Mouse (Mus musculus) erythroblast, embryonic 14.5 days (primary cell): ENCODE measurements around the gene Ccdc171. TPM values are rescaled to one million over a fixed set of nuclear protein-coding genes. Genes with fewer than 3 reads are reported as not detected.

ENCODE experiments used
- H3K27me3 ChIP-seq: 2 replicates; pipeline ENCODE4 v1.6.1; 2012; ENCODE audit warnings: inconsistent platforms; ENCODE audit not compliant: control insufficient read depth
- H3K36me3 ChIP-seq: 2 replicates; pipeline ENCODE4 v1.6.1; 2012; ENCODE audit warnings: mild to moderate bottlenecking, inconsistent platforms; ENCODE audit not compliant: control insufficient read depth
- H3K4me1 ChIP-seq: 2 replicates; pipeline ENCODE4 v1.6.1; 2012; ENCODE audit warnings: inconsistent platforms; ENCODE audit not compliant: control insufficient read depth
- H3K4me3 ChIP-seq: replicated peaks from 2 replicates; pipeline ENCODE3; 2012; ENCODE audit warnings: moderate library complexity, mild to moderate bottlenecking, inconsistent platforms
- H3K9me3 ChIP-seq: 2 replicates; pipeline ENCODE4 v1.6.1; 2012; ENCODE audit warnings: low read length, inconsistent platforms, mixed read lengths; ENCODE audit not compliant: control insufficient read depth
- GATA1 ChIP-seq: IDR thresholded peaks from 2 replicates; pipeline ENCODE4 v1.6.1; 2012; ENCODE audit warnings: low read length, inconsistent platforms, mixed read lengths
- TAL1 ChIP-seq: IDR thresholded peaks from 3 replicates; pipeline ENCODE4 v1.6.1; 2012; ENCODE audit warnings: low read length, inconsistent platforms, mixed read lengths
- polyA plus RNA-seq: library from polyadenylated mRNA; stranded (reverse); fragments of >175 nt; gene quantifications from 2 replicates; pipeline ENCODE4 v1.2.3, GENCODE M21; 2012

Ccdc171 gene
- polyA plus RNA-seq, 1 experiment = not detected

DNA sequence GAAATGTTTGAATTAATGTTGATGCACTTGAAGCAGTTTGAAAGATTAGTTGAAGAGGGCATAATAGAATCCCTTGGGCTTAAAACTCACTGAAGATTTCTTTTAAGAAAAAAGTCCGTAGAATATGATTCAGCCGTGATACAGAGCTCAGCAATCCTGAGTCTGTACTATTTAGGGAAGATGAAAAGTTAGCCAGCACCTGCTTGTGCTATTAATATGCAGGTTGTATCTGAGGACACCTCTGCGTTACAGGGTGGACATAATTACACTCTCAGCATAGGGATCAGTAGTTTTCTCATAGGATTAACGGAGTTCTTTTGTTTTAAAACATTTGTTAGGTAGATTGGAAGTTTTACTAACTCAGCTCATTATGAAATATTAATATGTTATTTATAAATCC, 291.6 kb downstream of the Ccdc171 start:
- TF ChIP-seq GATA1 = no peak
- Histone ChIP-seq H3K9me3 (no peaks in the 10 kb centered on the region), H3K36me3 (no peaks in the 10 kb centered on the region), H3K4me1 (no peaks in the 10 kb centered on the region), H3K4me3 (no peak overlapping the region), H3K27me3 (no peaks in the 10 kb centered on the region)

DNA sequence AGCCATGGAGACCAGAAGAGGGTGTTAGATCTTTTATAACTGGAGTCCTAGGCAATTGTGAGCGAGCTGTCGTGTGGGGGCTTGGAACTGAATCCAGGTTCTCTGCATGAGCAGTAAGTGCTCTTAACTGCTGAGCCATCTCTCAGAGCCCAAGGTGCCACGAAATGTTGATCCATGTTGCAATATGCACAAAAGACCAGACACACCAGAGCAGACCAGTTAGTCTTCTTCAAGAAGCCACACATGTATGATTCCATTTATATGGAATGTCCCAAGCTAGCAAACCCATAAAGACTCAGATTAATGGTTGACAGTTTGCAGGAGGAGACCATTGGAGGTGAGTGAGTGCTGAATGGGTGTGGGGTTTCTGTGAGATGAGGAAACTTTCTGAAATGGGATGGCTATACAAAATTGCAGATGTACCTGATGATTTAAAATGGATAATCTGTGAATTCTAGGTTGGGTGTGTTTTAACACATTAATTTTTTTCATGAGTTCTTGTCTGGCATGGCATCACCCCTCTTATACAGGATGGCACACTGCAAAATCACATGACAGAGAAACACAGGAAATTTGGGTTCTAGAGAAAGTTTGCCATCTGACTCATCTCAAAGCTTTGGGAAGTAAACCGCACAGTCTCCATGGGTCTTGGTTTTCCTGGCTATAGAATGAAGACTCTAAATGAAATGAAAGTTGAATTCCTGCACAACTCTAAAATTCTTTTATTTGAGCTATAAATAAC, 304.5 kb downstream of the Ccdc171 start:
- H3K9me3 ChIP-seq = no peaks in the 10 kb centered on the region
- no peak overlapping the region for H3K4me3 ChIP-seq
- no peak for TF ChIP-seq GATA1
- TF ChIP-seq TAL1 = no peak
- no peaks in the 10 kb centered on the region for H3K27me3 ChIP-seq
- H3K4me1 ChIP-seq = no peaks in the 10 kb centered on the region
- no peaks in the 10 kb centered on the region for H3K36me3 ChIP-seq

DNA sequence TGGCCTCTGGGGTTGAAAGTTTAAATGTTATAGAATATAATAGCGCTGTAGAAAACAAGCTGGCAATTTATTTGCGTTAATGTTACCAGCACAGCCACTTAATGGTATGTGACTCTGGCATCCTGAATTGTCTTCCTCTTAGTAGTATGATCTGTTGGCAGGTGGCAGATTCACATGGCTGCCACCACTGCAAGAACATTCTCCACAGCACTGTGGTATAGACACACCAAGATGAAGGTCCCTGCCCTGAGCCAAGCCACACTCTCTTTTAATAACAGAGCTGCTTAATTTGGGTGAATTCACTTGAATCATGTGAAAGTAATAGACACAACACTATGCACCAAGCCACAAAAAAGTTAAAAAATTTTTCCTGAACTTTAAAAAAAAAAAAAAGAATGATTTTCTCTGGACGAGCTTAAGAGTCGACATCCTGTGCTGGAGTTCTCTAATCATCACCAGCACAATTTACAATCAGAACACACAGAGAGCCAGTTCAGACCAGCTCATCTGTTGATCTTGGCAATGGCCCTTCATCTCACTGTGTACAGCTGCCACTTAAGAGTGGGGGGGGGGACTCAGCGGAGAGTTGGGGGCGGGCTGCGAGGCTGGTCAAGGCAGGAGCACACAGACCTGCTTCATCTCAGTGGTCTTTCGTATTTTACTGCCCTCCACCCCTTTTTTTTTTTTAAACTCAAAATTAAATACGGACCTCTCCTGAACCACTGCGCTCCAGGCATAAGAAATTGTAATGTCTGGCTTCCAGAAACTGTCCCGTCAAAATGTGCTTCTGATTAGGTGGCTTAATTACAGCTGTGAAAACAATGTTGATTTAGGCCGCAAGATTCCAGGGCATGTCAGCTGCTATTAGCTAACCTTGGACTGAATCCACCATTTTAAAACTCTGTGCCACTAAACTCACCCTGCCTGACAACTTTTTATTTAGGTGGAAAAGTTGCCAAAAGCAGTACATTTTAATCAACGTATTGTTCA, 305.8 kb downstream of the Ccdc171 start:
- Histone ChIP-seq H3K27me3 (no peaks in the 10 kb centered on the region), H3K4me1 (no peaks in the 10 kb centered on the region), H3K4me3 (no peak overlapping the region), H3K36me3 (no peaks in the 10 kb centered on the region), H3K9me3 (no peaks in the 10 kb centered on the region)
- no peak for TF ChIP-seq GATA1
- no peak for TF ChIP-seq TAL1

DNA sequence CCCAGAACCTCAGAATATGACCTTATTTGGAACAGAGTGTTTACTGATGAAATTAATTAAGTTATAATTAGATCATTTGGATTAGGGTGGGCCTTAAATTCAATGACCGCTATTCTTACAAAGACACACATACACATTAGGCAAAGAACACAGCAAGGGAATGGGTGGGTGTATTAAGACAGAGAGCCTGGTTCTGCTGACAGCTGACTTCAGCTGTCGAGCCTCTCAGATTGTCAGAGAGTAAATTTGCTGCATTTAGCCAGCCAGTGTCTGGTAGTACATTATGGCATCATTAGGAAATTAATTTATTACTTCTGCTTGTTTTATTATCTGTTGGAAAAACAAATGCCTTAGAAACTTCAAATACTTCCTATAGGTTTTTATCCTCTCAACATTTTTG, 313.7 kb downstream of the Ccdc171 start:
- no peaks in the 10 kb centered on the region for H3K9me3 ChIP-seq
- H3K36me3 ChIP-seq = no peaks in the 10 kb centered on the region
- H3K4me3 ChIP-seq = no peak overlapping the region
- TF ChIP-seq GATA1 (no peak), TAL1 (no peak)
- H3K4me1 ChIP-seq = no peaks in the 10 kb centered on the region
- H3K27me3 ChIP-seq = no peaks in the 10 kb centered on the region

DNA sequence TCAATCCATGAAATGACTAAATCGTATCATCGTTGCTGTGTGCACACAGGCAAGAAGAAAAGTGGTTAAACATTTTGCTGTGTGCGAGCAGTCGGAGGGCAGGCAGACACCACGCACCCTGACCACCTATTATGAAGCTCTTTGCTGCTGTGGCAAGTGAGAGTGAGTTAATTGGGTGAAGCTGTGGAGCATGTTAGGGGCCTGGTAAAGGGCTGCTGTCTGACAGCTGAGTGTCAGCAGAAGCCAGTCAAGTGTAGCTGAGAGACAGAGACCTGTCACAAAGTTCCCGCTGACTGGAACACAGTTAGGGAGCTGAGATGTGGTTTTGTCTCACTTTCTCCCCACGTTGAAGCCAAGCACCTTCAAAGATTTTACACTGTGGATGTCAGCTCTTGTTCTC, 321.0 kb downstream of the Ccdc171 start:
- Histone ChIP-seq H3K27me3 (no peaks in the 10 kb centered on the region), H3K4me3 (no peak overlapping the region), H3K36me3 (no peaks in the 10 kb centered on the region), H3K9me3 (no peaks in the 10 kb centered on the region), H3K4me1 (no peaks in the 10 kb centered on the region)
- no peak for TF ChIP-seq TAL1

DNA sequence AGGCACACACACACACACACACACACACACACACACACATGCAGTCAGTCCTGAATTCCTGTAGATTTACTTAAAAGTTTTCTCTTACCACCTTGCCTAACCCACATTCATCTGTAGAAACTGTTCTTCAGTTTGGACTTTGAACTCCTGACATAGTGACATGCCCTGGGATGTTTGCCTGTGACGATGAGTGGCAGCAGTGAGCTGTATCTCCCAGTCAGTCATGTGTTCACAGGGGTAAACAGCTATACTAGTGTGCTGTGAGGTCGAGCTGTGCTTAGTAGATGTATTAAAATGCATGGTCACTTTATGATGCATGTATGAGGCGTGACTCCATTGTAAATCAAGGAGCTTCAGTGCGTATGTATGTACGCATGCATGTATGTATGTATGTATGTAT, 328.5 kb downstream of the Ccdc171 start:
- no peak for TF ChIP-seq GATA1
- no peak for TF ChIP-seq TAL1
- no peaks in the 10 kb centered on the region for H3K4me1 ChIP-seq
- no peaks in the 10 kb centered on the region for H3K36me3 ChIP-seq

DNA sequence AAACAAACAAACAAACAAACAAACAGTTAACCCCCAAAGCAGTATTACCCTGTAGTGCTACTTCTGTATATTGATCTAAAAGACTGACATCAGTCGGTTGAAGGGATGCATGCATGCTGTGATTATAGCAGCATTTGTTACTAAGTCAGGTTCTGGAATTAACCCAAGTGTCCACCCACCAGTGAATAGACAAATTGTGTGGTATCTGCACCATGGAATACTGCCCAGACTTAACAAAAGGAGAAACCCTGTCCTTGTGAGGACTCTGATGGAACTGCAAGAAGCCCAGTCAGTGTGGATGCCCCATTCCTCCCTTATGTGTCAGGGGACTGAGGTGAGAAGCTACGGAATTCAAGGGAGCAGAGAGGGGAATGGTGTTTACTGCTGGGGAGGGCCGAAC, 336.4 kb downstream of the Ccdc171 start:
- H3K27me3 ChIP-seq = no peaks in the 10 kb centered on the region
- TF ChIP-seq TAL1 (no peak), GATA1 (no peak)
- H3K36me3 ChIP-seq = no peaks in the 10 kb centered on the region

More for the DNA sequence above, 328.5 kb downstream of the Ccdc171 start:
- Histone ChIP-seq H3K27me3 (no peaks in the 10 kb centered on the region), H3K9me3 (no peaks in the 10 kb centered on the region), H3K4me3 (no peak overlapping the region)

DNA sequence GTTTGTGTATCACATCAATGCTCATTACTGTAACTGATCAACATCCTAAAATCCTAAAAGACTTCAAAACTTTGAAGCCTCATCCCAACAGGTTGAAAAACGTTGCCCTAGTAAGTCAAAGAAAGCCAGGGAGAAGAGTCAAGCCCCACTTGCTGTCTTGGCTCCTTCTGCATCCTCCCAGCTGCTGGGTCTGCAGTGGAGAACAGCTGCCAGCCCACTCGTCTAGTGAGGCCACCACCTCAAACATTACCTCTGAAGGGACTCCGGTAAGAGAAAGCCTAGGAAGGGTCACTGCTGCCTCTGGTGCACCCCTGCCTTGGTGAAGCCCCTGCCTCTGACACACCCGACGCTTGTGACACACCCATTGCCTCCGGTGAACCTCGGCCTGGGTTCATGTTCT, 336.9 kb downstream of the Ccdc171 start:
- no peaks in the 10 kb centered on the region for H3K27me3 ChIP-seq
- no peak for TF ChIP-seq TAL1
- no peak for TF ChIP-seq GATA1
- H3K36me3 ChIP-seq = no peaks in the 10 kb centered on the region
- H3K9me3 ChIP-seq = no peaks in the 10 kb centered on the region
- no peaks in the 10 kb centered on the region for H3K4me1 ChIP-seq
- no peak overlapping the region for H3K4me3 ChIP-seq

More for the DNA sequence above, 336.4 kb downstream of the Ccdc171 start:
- H3K4me3 ChIP-seq = no peak overlapping the region
- H3K9me3 ChIP-seq = no peaks in the 10 kb centered on the region
- no peaks in the 10 kb centered on the region for H3K4me1 ChIP-seq

DNA sequence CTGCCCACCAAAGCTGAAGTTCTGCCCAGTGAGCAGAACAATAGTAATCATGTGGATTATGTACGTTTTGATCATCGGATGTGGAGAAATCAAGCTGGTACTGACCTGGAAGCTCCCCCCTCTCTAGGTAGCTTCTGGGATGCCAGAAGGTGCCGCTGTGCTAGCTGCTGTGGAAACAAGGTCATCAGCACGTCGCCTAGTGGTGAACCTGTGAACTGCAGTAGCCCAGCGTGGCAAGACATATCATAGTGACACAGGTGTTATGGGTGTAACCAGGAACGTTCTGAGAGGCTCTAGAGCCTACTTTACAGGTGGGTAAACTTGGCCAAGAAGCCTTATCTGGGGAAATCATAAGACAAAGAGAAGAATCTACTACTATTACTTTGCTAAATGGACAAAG, 351.3 kb downstream of the Ccdc171 start:
- H3K36me3 ChIP-seq = no peaks in the 10 kb centered on the region
- no peaks in the 10 kb centered on the region for H3K4me1 ChIP-seq
- TF ChIP-seq TAL1 (no peak), GATA1 (no peak)
- H3K9me3 ChIP-seq = peaks cover 5% of the 10 kb centered on the region; the same call in 1 of the 2 replicates
- no peak overlapping the region for H3K4me3 ChIP-seq
- no peaks in the 10 kb centered on the region for H3K27me3 ChIP-seq

DNA sequence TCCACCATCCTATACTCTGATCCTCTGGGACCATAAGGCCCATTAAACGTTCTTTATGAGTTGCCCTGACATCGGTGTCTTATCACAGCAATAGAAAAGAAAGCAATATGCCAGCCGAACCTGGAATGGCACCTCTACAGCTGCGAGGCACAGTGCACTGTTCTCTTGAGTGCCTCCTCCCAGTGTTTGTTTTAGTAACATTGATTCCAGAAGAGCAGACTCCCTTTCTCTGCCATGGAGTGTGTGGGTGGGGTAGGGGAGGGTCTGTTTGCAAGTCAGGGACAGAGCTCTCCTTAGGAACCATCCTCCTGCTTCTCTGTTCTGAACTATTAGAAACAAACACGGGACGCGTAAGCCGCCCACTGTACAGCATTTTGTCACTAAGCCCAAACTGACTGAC, 352.9 kb downstream of the Ccdc171 start:
- Histone ChIP-seq H3K4me1 (no peaks in the 10 kb centered on the region), H3K9me3 (peaks cover 5% of the 10 kb centered on the region; the same call in 1 of the 2 replicates), H3K4me3 (no peak overlapping the region), H3K36me3 (no peaks in the 10 kb centered on the region), H3K27me3 (no peaks in the 10 kb centered on the region)
- TF ChIP-seq GATA1 = no peak
- TF ChIP-seq TAL1 = no peak
